Mouse (Mus musculus): ENCODE measurements around the gene Gm3404. TPM values are rescaled to one million over a fixed set of nuclear protein-coding genes. Genes with fewer than 3 reads are reported as not detected.
"Not testable (repeated sequence)": the region's sequence is repeated elsewhere in the genome, so short reads cannot be mapped to it uniquely, and the experiment has no call there.

Gm3404 gene
- polyA plus RNA-seq, 1 experiment from 2014 or later = not detected

- peak; percentile 95 for ATAC-seq
Measured at GRCm38 (mm10) chr5:146571830-146572734, 46.5 kb downstream of the Gm3404 start.

GRCm38 (mm10) chr5:146572735-146573042 is 47.1 kb downstream of the Gm3404 start:
- H3K4me1 ChIP-seq; H3K27me3 ChIP-seq; H3K27ac ChIP-seq; H3K4me3 ChIP-seq; H3K9ac ChIP-seq; H3K4me2 ChIP-seq; H3K9me3 ChIP-seq (replicated peaks); ATAC-seq; H3K36me3 ChIP-seq (ENCODE audit: poor library complexity, severe bottlenecking): not testable (repeated sequence)
- WGBS = 93% methylated on average over 4 of the region's 4 CpGs

More at GRCm38 (mm10) chr5:146571830-146572734, 46.5 kb downstream of the Gm3404 start:
- not testable (repeated sequence) for H3K4me2 ChIP-seq; H3K9me3 ChIP-seq (replicated peaks); H3K4me1 ChIP-seq; H3K36me3 ChIP-seq (ENCODE audit: poor library complexity, severe bottlenecking); H3K9ac ChIP-seq; H3K27me3 ChIP-seq; H3K27ac ChIP-seq; H3K4me3 ChIP-seq
- 55% methylated on average over 6 of the region's 6 CpGs for WGBS

DNA sequence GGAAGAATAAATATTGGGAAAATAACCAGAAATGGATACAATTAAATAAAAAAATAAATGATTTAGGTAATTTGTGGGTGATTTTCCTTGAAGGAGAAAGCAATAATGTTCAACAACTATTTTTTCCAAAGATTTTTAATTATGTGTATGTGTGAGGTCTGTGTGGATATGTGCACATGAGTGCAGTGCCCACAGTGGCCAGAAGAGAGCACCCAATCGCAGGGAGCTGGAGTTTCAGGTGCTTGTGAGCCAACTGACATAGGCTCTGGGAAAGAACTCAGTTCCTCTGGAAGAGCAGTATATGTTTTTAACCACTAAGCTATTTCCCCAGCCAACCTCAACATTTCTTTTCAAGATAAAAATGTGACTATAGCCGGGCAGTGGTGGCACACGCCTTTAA is 51.1 kb downstream of the Gm3404 start:
- no peak for ATAC-seq
- no peaks in the 10 kb centered on the region for H3K4me1 ChIP-seq
- WGBS = 95% methylated on average over 3 of the region's 3 CpGs
- no peak overlapping the region for H3K4me3 ChIP-seq
- no peak overlapping the region for H3K4me2 ChIP-seq
- peaks cover 5% of the 10 kb centered on the region; the same call in 1 of the 2 replicates for H3K27me3 ChIP-seq
- H3K27ac ChIP-seq = no peak overlapping the region
- H3K36me3 ChIP-seq (ENCODE audit: poor library complexity, severe bottlenecking) = no peaks in the 10 kb centered on the region
- no peaks in the 10 kb centered on the region for H3K9me3 ChIP-seq (replicated peaks)
- no peak overlapping the region for H3K9ac ChIP-seq

Other genes with a start within 250 kb of the Gm3404 start
- gene Wasf3, start 140.8 kb upstream of the Gm3404 start, polyA plus RNA-seq (2015; fragmentation: Nextera tagmentation; extraction: Ambion mirVana) = 7.3 and 8.9 TPM in 2 replicates
- not detected in 2 replicates for gene Gm6408, start 43.8 kb upstream of the Gm3404 start, polyA plus RNA-seq (2015; fragmentation: Nextera tagmentation; extraction: Ambion mirVana)
- gene Gm6370, start 34.4 kb upstream of the Gm3404 start, polyA plus RNA-seq (2015; fragmentation: Nextera tagmentation; extraction: Ambion mirVana) = not detected in 2 replicates
- gene 4930449I24Rik, start 23.4 kb upstream of the Gm3404 start, polyA plus RNA-seq (2015; fragmentation: Nextera tagmentation; extraction: Ambion mirVana) = not detected in 2 replicates
- not detected in 2 replicates for gene Gm3402, start 11.7 kb upstream of the Gm3404 start, polyA plus RNA-seq (2015; fragmentation: Nextera tagmentation; extraction: Ambion mirVana)
- gene Gm3409, start 11.8 kb downstream of the Gm3404 start, polyA plus RNA-seq (2015; fragmentation: Nextera tagmentation; extraction: Ambion mirVana) = not detected in 2 replicates
- gene Gm3415, start 30.3 kb downstream of the Gm3404 start, polyA plus RNA-seq (2015; fragmentation: Nextera tagmentation; extraction: Ambion mirVana) = not detected in 2 replicates
- gene Gpr12, start 59.4 kb downstream of the Gm3404 start, polyA plus RNA-seq (2015; fragmentation: Nextera tagmentation; extraction: Ambion mirVana) = 6.0 and 6.7 TPM in 2 replicates